Mouse (Mus musculus): Measurements from ENCODE around the gene Sfxn2.

Sfxn2 gene

DNA sequence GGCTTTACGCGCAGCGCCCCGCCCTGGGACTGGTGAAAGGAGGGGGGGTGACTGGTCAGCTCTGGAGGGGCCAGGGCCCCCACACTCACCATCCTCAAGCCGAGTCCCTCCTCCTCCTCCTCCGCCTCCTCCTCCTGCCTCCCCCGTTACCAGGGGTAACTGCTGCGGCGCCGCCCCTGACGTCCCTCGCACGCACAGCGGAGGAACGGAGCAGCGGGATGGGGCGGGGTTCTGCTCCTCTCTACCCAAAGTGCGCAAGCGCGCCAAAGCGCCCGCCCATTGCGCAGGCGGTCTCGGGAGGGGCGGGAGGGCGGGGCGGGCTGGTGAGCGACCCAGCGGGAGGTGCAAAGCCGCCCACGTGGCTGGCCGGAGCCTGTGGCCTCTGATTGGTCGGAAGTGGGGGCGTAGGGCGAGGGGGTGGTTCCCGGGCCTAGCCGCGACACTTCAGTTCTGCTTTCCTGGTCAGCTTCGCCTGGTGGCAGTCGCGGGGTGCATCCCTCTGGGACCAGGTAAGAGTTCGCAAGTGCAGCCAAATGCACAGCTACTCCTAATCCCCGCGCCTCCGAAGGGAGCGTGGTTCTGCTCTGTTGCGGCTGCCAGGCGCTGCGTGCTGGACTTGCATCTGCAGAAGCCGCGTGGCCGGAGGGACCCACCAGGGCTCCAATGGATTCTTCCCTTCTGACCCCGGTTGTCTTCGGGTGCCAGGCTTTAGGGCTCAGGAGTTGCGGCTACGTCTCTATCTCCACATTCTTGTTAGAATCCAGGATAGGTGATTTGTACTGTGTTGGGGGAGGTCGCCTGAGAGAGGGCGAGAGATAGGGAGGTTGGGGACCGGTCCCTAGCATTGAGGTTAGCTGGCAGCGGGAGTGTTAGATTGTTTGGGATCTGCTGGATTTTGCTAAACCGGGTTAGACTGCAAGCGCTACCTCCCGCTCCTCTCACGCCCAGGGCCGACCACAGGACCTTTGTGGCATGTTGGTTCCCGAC lies at the start of gene Sfxn2, which contains the start of gene Arl3:
TSS of gene Sfxn2 (plus strand) at position 415 of the 987 bp plus-strand sequence.
TSS of gene Arl3 (minus strand) at position 248 of the 987 bp plus-strand sequence.
- DNase-seq = peak; percentile 97

DNA sequence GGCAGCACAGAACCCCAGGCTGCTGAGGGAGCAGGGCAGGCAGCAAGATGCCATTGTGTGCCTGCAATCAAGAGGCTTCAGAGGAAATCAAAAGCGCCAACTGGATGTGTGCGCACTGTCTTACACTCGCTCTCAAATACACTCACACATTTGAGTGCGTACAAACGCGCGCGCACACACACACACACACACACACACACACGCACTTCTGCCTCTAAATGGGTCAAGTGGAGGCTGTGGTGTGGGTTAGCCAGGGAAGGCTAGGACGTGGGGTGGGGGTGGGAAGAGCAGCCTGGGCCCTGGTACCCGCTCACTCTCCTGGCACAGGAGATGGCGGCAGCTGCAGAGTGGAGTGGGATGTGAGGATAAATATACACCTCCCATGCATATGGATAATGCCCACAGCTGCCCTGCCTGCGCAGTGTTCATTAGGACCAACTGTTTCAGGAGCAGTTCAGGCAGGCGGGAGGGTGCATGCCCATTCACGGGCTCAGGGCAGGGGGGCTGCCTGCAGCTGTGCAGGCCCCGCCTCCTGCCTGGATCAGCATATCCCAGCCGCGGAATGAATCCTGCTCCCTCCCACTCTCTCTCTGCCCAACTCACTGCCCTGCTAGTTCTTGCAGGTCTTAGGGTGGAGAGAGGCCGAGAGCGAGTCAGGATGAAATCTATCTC lies 49.5 kb upstream of the Sfxn2 start:
- DNase-seq = peak; percentile 48 to 57

- no peak for DNase-seq
These were observed 49.0 kb upstream of the Sfxn2 start for GRCm38 (mm10) chr19:46524152-46524544.

DNA sequence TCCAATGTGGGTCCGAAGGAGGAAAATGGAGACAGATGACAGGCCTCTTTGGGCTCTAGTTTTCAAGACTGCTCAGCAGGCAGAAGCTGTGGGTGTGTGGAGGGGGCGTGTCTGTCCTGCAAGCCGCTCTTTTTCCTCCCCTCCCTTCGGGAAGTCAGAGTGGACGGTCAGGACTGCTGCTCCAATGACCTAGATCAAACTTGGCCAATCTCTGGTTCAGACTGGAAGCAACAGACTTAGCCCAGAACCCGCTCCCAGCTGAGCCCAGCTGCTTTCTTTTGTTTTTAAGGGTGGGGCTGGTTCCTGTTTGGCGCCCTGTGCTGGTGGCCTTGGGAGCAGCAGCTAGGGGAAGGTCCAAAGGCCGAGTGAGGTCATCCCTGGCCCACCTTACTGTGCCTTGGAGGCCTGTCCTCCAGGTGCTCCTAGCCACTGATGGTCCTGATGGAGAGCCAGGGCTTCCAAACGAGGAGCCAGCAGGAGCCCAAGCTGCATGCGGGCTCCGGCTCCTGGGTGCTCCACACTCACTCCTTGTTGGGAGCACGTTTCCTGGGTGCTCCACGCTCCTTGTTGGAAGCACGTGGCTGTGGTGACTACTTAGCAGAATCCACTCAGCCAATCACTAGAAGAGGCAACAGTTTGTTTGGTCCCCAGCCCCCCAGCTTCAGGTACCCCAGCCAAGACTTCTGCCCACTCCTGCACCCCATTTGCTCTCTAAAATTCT lies 48.4 kb upstream of the Sfxn2 start:
- peak in 1 of 2 experiments; percentile 20 for DNase-seq

DNA sequence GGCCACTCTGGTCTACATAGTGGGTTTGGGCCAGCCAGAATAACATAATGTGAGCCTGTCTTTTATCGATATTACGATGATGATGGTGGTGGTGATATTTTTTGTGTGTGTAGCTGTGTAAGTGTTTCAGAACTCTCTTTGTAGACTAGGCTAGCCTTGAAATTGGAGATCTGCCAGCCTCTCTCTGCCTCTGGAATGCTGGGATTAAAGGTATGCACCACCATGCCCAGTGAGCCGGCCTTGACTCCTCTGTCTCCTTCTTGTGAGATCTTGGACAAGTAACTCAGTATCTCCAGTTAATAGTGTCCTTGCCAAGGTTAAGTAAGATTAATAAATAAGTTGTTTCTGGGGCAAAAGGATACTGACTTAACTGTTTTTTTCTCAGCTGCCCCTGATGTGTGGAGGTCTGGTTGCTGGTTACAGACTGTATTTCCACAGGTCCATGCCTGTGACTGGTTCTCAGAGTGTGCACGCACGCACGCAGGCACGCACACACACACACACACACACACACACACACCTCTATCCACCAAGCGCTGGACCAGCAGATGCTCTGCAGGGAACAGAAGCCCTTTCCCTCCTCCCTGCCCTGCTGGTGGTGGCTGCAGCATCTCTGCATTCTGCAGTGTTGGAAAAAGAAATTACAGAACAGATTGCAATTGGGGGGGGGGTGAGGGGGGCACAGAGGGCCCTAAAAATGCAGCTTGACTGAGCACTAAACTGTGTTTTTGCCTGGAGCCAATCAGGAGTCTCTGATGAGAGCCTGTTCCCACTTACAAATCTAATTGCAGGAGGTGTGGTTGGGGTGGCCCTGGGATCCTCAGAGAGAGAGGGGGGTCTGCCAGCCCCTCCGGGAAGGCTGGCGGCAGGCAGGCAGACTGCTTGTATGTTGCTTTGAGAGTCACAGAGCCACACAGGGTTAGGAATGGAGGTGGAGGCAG lies 47.2 kb upstream of the Sfxn2 start:
- DNase-seq = peak; percentile 54 to 66

- peak in 1 of 2 experiments; percentile 23 for DNase-seq
These were observed 45.3 kb upstream of the Sfxn2 start for GRCm38 (mm10) chr19:46527632-46528528.

DNA sequence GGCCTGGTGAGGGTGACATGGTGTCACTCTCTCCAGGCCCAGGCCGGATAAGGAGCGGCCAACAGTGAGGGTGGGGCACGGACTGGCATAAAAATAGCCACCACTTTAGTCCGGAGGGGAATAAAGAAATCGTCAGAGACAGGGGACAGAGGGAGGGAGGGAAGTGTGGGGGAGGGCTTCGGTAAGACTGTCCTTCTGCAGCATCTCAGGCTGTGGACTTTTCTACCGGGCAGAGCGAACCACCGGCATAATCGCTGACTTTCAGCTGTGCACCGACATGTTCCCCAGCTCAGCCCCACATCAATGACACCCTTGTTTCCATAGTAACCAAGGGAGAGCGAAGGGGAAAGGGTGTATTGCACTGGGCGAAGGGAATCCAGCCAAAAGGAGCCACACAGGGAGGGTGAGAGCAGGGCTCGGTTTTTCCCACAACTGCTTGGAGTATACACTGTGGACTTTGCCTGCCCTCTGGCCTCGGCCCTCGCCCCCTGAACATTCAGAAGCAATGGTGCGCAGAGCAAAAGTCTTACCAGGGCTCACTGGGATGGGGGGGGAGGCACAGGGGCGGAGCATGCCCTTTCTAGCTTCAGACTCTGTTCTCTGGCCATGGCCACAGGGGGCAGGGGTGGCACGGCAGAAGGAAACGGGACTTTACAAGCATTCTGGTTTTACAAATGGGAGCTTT lies 44.5 kb upstream of the Sfxn2 start:
- DNase-seq = peak; percentile 65 to 69

DNA sequence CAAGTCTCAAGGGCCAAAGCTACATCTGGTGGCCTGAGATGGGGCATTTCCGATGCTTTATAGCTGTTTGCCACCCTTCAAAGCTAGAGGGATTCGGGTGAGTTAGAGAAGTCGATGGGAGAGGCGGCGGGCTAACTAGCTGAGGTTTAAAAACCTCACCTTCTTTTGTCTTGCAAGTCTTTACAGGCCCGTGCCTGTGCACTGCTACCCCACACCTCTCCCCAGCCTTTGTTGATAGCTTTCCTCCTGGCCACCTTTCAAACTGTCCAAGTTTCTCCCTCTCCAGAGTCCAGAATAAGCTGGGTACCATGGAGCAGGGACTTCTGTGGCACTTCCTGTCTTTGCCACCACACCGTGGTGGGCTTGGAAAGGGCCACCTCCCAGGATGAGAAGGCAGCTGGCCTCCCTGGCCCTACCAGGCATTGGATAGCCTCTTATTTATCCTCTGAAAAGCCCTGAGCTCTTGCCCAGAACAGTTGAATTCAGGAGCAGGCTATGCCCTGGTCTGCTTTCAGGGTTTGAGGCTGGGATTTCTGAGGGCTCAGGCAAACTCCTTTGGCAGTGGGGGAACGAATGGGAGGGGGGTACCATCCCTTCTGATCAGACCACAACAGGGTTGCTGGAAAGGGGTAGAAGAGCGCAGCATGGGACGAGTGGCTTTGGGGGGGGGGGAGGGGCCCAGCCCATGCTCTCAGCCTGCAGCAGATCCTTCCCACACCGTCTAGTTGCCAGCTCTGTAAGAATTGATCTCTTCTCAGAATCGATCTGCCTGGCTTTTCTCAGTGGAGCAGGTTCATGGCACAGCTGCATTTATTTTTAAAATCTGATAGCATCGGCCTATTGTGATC lies 43.3 kb upstream of the Sfxn2 start:
- peak in 1 of 2 experiments; percentile 26 for DNase-seq

- DNase-seq = peak in 1 of 2 experiments; percentile 15
These were observed 42.6 kb upstream of the Sfxn2 start for GRCm38 (mm10) chr19:46530449-46530990.

GRCm38 (mm10) chr19:46531071-46532030 lies 41.8 kb upstream of the Sfxn2 start:
- peak in 1 of 2 experiments; percentile 37 for DNase-seq

DNA sequence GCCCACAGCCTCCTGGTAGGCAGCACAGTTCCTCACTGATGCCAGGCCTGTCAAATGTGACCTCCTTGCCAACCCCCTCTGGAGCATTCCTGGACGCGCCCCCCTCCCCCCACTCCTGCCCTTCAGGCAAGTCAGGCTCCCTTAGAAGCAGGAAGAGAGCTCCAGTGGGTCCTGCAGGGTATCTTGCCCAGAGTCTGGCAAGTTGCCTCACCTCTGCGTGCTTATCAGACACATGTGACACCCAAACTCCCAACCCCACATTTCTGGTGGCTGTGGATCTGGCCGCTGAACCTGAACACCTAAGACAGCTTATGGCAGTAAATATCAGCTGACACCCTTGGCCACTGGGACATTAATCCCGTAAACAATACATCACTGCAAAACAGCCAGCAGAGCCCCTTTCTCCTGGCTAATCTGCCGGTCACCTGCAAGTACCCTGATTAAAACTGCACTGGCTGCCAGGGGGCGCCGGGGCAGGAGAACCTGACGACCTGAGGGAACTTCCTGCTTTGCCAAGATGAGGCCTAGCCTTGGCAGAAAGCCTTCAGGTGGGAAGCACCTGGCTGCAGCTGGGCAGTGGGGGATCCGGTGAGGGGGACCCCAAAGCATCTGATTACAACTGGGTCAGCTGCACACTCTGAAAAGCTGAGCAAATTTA lies 41.0 kb upstream of the Sfxn2 start:
- peak; percentile 44 to 64 for DNase-seq

- no peak for DNase-seq
These were observed 40.1 kb upstream of the Sfxn2 start for GRCm38 (mm10) chr19:46533066-46533465.

- DNase-seq = no peak
These were observed 39.6 kb upstream of the Sfxn2 start for GRCm38 (mm10) chr19:46533525-46533924.

GRCm38 (mm10) chr19:46534542-46535098 lies 38.5 kb upstream of the Sfxn2 start:
- DNase-seq = no peak

GRCm38 (mm10) chr19:46537357-46537756 lies 35.8 kb upstream of the Sfxn2 start:
- no peak for DNase-seq

- peak in 1 of 2 experiments; percentile 15 for DNase-seq
These were observed 35.0 kb upstream of the Sfxn2 start for GRCm38 (mm10) chr19:46538213-46538612.

DNA sequence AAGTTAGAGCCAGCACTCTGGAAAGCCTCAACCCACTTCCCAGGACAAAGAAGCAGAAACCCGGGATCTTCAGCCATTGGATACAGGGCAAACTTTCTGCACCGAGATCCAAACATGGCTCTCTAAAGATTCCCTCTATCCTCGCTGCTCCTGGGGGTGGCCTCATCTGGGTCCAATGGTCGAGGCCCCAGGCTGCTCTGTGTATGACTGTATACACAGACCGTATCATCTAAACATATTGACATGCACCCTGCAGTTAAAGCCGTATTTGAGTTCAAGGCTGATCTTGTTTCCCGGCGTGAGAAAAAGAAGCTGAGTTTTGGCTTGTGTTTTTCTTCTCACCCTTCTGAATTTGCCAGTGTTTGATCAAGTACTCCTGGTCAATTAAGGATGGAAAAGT lies 30.4 kb upstream of the Sfxn2 start:
- DNase-seq = no peak
